Mouse (Mus musculus) limb, embryonic 14.5 days (tissue): ENCODE data around the gene Rpusd4. TPM values are rescaled to one million over a fixed set of nuclear protein-coding genes. Genes with fewer than 3 reads are reported as not detected.
A peak's percentile ranks its signal among the peaks of the same experiment; 100 is the strongest.

Experiments used
- ATAC-seq: fragments of 200-750 bp; cut with Nextera tagmentation; 2 replicates; pipeline ENCODE4 v1.8.0; 2017; ENCODE audit warnings: low read depth, moderate number of reproducible peaks, moderate TSS enrichment; ENCODE audit not compliant: low FRiP score
- DNase-seq: peaks from one replicate; pipeline ENCODE4 v3.0.0-alpha.2; 2015; ENCODE audit warnings: low spot score
- H3K27ac ChIP-seq: fragments of 300-500 bp; sonication (generic); replicated peaks from 2 replicates; pipeline ENCODE4 v1.5.1; 2014; ENCODE audit warnings: low read depth, mild to moderate bottlenecking, low read length, moderate library complexity, mixed read lengths
- H3K27me3 ChIP-seq: fragments of 300-500 bp; sonication (generic); 2 replicates; pipeline ENCODE4 v1.6.1; 2014; ENCODE audit warnings: low read length, mixed read lengths; ENCODE audit not compliant: control insufficient read depth, insufficient read depth
- H3K36me3 ChIP-seq: fragments of 300-500 bp; sonication (generic); 2 replicates; pipeline ENCODE4 v1.6.1; 2014; ENCODE audit warnings: mild to moderate bottlenecking, low read length, moderate library complexity, mixed read lengths; ENCODE audit not compliant: control insufficient read depth, insufficient read depth
- H3K4me1 ChIP-seq: fragments of 300-500 bp; sonication (generic); 2 replicates; pipeline ENCODE4 v1.6.1; 2014; ENCODE audit warnings: antibody characterized with exemption, low read length, mixed read lengths; ENCODE audit not compliant: control insufficient read depth, insufficient read depth
- H3K4me2 ChIP-seq: fragments of 300-500 bp; sonication (generic); replicated peaks from 2 replicates; pipeline ENCODE4 v1.6.1; 2014; ENCODE audit warnings: low read depth, mild to moderate bottlenecking, low read length, moderate library complexity; ENCODE audit not compliant: severe bottlenecking
- H3K4me3 ChIP-seq: fragments of 300-500 bp; sonication (generic); replicated peaks from 2 replicates; pipeline ENCODE4 v1.5.1; 2014; ENCODE audit warnings: low read length
- H3K9ac ChIP-seq: fragments of 300-500 bp; sonication (generic); 2 replicates; pipeline ENCODE4 v1.6.1; 2014; ENCODE audit warnings: mild to moderate bottlenecking, low read depth, low read length, moderate library complexity; ENCODE audit not compliant: severe bottlenecking
- H3K9me3 ChIP-seq: fragments of 300-500 bp; sonication (generic); 2 replicates; pipeline ENCODE4 v1.6.1; 2016; ENCODE audit warnings: low read length; ENCODE audit not compliant: control insufficient read depth
- POLR2A ChIP-seq: fragments of 200-500 bp; IDR thresholded peaks from 2 replicates; pipeline ENCODE4 v1.8.0; 2012; ENCODE audit warnings: inconsistent platforms, mild to moderate bottlenecking, moderate library complexity, borderline replicate concordance; ENCODE audit not compliant: insufficient read depth, insufficient read length; ENCODE audit errors: extremely low read depth
- WGBS: fragments of 180-500 bp; shearing (Covaris S2); extraction: QIAGEN DNeasy Blood & Tissue Kit; methylation state at CpG from one replicate; pipeline ENCODE4 v1.1.7; 2014; 5-methylcytosine and 5-hydroxymethylcytosine counted together
- polyA plus RNA-seq, 2 experiments: library from polyadenylated mRNA; depleted of rRNA in 1 of 2; stranded (reverse) in 1 of 2; unstranded in 1 of 2; fragments of >200 nt; fragmentation: Nextera tagmentation in 1 of 2; extraction: Ambion mirVana in 1 of 2; gene quantifications; 2 replicates each; pipeline versions ENCODE4 v1.2.1 to v1.2.3; 2012 to 2014

Rpusd4 gene
- polyA plus RNA-seq, 2 experiments: 24.9 to 25.8 TPM

DNA sequence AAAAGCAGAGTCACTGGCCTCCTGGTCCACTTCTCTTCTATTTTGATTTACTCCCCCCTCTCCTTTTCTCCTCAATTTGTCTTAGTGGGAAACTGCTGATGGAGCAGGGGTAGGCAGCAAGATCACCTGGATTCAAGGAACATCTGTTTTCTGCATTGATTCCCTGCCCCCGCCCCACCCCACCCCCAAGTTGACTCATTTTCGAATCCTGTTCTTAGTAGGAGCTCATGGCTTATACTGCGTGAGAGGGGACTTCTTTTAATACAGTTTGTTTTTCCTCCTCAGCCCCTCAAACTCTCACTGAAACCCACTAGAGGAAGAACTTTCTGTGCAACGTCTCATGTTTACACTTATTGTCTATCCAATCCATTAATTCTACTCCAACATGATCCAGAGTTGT is 56.3 kb downstream of the Rpusd4 start:
- H3K27ac ChIP-seq: no peak overlapping the region
- no peak overlapping the region for H3K9ac ChIP-seq
- H3K4me3 ChIP-seq: no peak overlapping the region
- no peak for ATAC-seq
- DNase-seq: no peak
- H3K27me3 ChIP-seq: no peaks in the 10 kb centered on the region
- WGBS: 34% methylated on average over 4 of the region's 4 CpGs
- no peak overlapping the region for H3K4me2 ChIP-seq
- no peak for TF ChIP-seq POLR2A
- no peaks in the 10 kb centered on the region for H3K9me3 ChIP-seq
- H3K36me3 ChIP-seq: no peaks in the 10 kb centered on the region
- H3K4me1 ChIP-seq: peaks cover 45% of the 10 kb centered on the region

- no peaks in the 10 kb centered on the region for H3K27me3 ChIP-seq
- no peak overlapping the region for H3K9ac ChIP-seq
- DNase-seq (peak; percentile 4), ATAC-seq (no peak)
- 31% methylated on average over 2 of the region's 2 CpGs for WGBS
- H3K4me2 ChIP-seq: no peak overlapping the region
- TF ChIP-seq POLR2A: no peak
- no peaks in the 10 kb centered on the region for H3K9me3 ChIP-seq
- no peak overlapping the region for H3K27ac ChIP-seq
- H3K36me3 ChIP-seq: no peaks in the 10 kb centered on the region
- peaks cover 48% of the 10 kb centered on the region for H3K4me1 ChIP-seq
- no peak overlapping the region for H3K4me3 ChIP-seq
Observed at GRCm38 (mm10) chr9:35324571-35324970, 56.9 kb downstream of the Rpusd4 start.

DNA sequence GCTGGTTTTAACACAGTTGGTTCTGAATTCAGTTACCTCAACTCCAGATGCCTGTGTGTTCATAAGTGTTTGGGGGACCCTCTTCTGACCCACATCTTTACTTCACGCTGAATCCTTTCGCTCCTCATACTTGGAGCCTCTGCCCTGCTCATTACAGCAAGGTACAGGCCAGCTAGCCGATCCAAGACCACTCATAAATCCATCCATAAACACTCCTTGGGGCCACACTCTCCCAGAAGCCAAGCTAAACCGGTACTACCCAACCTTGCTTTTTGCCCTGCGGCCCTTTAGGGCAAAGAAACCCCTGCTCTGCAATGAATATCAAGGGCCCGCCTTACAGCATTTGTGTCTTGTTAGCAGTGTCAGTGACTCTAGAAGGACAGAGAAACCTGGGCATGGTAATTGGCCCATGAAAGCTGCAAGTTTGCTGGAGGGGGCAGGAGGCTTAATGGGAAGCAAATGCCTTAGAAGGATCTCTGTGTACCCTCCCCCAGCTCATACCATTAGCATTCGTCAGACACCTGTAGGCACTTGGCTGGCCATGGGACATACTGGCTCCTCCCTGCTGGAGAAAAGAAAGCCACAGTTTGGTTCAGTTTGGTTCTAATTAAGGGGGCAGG is 59.1 kb downstream of the Rpusd4 start:
- ATAC-seq (peak; percentile 82), DNase-seq (peak; percentile 79)
- peaks cover 68% of the 10 kb centered on the region for H3K4me1 ChIP-seq
- no peak for TF ChIP-seq POLR2A
- H3K4me3 ChIP-seq: no peak overlapping the region
- H3K4me2 ChIP-seq: peak overlapping the region; percentile 19; the same call in 1 of the 2 replicates
- H3K27me3 ChIP-seq: no peaks in the 10 kb centered on the region
- no peaks in the 10 kb centered on the region for H3K9me3 ChIP-seq
- 14% methylated on average over 7 of the region's 7 CpGs for WGBS
- H3K27ac ChIP-seq: peak overlapping the region; percentile 88
- H3K9ac ChIP-seq: no peak overlapping the region
- H3K36me3 ChIP-seq: no peaks in the 10 kb centered on the region

Other genes with a start within 250 kb of the Rpusd4 start
- gene St3gal4, start 148.6 kb upstream of the Rpusd4 start, polyA plus RNA-seq (2012; rRNA removed): 14.5 and 17.0 TPM in 2 replicates
- gene St3gal4, start 148.6 kb upstream of the Rpusd4 start, polyA plus RNA-seq (2014; fragmentation: Nextera tagmentation; extraction: Ambion mirVana): 35.6 and 36.3 TPM in 2 replicates
- gene Dcps, start 91.8 kb upstream of the Rpusd4 start, polyA plus RNA-seq (2012; rRNA removed): 54.6 and 60.3 TPM in 2 replicates
- 61.6 and 65.2 TPM in 2 replicates for gene Dcps, start 91.8 kb upstream of the Rpusd4 start, polyA plus RNA-seq (2014; fragmentation: Nextera tagmentation; extraction: Ambion mirVana)
- gene Srpr, start 67.7 kb upstream of the Rpusd4 start, polyA plus RNA-seq (2012; rRNA removed): 109 and 115 TPM in 2 replicates
- gene Srpr, start 67.7 kb upstream of the Rpusd4 start, polyA plus RNA-seq (2014; fragmentation: Nextera tagmentation; extraction: Ambion mirVana): 160 and 161 TPM in 2 replicates
- 7.5 and 12.7 TPM in 2 replicates for gene Tirap, start 67.6 kb upstream of the Rpusd4 start, polyA plus RNA-seq (2012; rRNA removed)
- 11.0 and 13.4 TPM in 2 replicates for gene Tirap, start 67.6 kb upstream of the Rpusd4 start, polyA plus RNA-seq (2014; fragmentation: Nextera tagmentation; extraction: Ambion mirVana)
- 51.1 and 55.2 TPM in 2 replicates for gene Foxred1, start 56.8 kb upstream of the Rpusd4 start, polyA plus RNA-seq (2012; rRNA removed)
- 29.5 and 33.9 TPM in 2 replicates for gene Foxred1, start 56.8 kb upstream of the Rpusd4 start, polyA plus RNA-seq (2014; fragmentation: Nextera tagmentation; extraction: Ambion mirVana)
- gene Fam118b, start 60 bp upstream of the Rpusd4 start, polyA plus RNA-seq (2012; rRNA removed): 29.3 and 29.6 TPM in 2 replicates
- 45.3 and 47.9 TPM in 2 replicates for gene Fam118b, start 60 bp upstream of the Rpusd4 start, polyA plus RNA-seq (2014; fragmentation: Nextera tagmentation; extraction: Ambion mirVana)
- gene Cdon, start 153.3 kb downstream of the Rpusd4 start, polyA plus RNA-seq (2012; rRNA removed): 83.7 and 98.3 TPM in 2 replicates
- gene Cdon, start 153.3 kb downstream of the Rpusd4 start, polyA plus RNA-seq (2014; fragmentation: Nextera tagmentation; extraction: Ambion mirVana): 39.6 and 40.9 TPM in 2 replicates